21 mouse cellular contexts compared by ENCODE assay signal in the genomic region with DNA sequence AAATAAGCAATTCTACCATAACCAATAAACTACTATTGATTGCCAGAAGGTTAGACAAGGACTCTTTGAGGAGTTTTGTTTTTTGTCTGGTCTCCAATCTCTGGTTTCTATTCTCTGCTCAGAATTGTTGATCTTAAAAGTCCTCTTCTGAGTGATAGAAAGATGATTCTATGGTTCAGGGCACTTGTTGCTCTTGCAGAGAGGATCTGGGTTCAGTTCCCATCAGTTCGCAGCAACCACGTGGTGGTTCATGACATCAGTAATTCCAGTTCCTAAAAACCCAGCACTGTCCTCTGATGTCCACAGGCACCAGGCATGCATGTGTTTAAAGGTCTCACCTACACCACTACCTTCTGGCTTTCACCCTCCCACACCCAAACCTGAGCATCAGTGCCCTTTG. TPM values are rescaled to one million over a fixed set of nuclear protein-coding genes. Genes with fewer than 3 reads are reported as not detected.
"Had no signal": no experiment of that assay in that cellular context is flagged by ENCODE, and none has a peak within 500 bp of the region (broad histone marks: within the 10 kb centered on the region; RNA-seq: fewer than 3 reads in every experiment).

No protein-coding gene starts in this region.

- H3K4me1 ChIP-seq: neural tube, embryonic 13.5 days; neural tube, embryonic 15.5 days; stomach, embryonic 15.5 days had no signal

- H3K36me3 ChIP-seq: neural tube, embryonic 13.5 days; neural tube, embryonic 15.5 days; stomach, embryonic 15.5 days had no signal

- H3K4me3 ChIP-seq: neural tube, embryonic 13.5 days; neural tube, embryonic 15.5 days; stomach, embryonic 15.5 days had no signal

- H3K4me2 ChIP-seq: neural tube, embryonic 13.5 days; neural tube, embryonic 15.5 days; stomach, embryonic 15.5 days had no signal

- H3K9ac ChIP-seq: neural tube, embryonic 13.5 days; neural tube, embryonic 15.5 days; stomach, embryonic 15.5 days had no signal

- H3K27ac ChIP-seq: neural tube, embryonic 13.5 days; neural tube, embryonic 15.5 days; stomach, embryonic 15.5 days; stomach, postnatal 0 days had no signal

- DNase-seq: retina, postnatal 1 day; right cerebral cortex, adult 18-20 months; right cerebral cortex, postnatal 14 days; right cerebral cortex, postnatal 25 days; right cerebral cortex, postnatal 4 days; spleen, adult 18-20 months; thymus, adult 18-20 months; thymus, adult 2 months; thymus, postnatal 14 days; thymus, postnatal 25 days; thymus, postnatal 36 days; thymus, postnatal 4 days had no signal

- H3K9me3 ChIP-seq: neural tube, embryonic 13.5 days; neural tube, embryonic 15.5 days; stomach, embryonic 15.5 days had no signal

- H3K27me3 ChIP-seq: neural tube, embryonic 13.5 days; neural tube, embryonic 15.5 days; stomach, embryonic 15.5 days had no signal

RNA-seq across cellular contexts. Expression of gene Ninj2, which starts 8.2 kb away (rescaled TPM):
- total RNA-seq: neutrophil, adult 5-6 weeks had no signal
- polyA plus RNA-seq: neural tube, embryonic 13.5 days; neural tube, embryonic 14.5 days; small intestine, adult 2 months; stomach, embryonic 14.5 days; stomach, embryonic 15.5 days; stomach, embryonic 16.5 days; stomach, postnatal 0 days had no signal
